Mouse (Mus musculus): ENCODE measurements around the gene L3mbtl2. TPM values are rescaled to one million over a fixed set of nuclear protein-coding genes. Genes with fewer than 3 reads are reported as not detected.

The L3mbtl2 gene
- polyA plus RNA-seq (2015; fragmentation: Nextera tagmentation; extraction: Ambion mirVana) = 9.4 and 9.6 TPM in 2 replicates

DNA sequence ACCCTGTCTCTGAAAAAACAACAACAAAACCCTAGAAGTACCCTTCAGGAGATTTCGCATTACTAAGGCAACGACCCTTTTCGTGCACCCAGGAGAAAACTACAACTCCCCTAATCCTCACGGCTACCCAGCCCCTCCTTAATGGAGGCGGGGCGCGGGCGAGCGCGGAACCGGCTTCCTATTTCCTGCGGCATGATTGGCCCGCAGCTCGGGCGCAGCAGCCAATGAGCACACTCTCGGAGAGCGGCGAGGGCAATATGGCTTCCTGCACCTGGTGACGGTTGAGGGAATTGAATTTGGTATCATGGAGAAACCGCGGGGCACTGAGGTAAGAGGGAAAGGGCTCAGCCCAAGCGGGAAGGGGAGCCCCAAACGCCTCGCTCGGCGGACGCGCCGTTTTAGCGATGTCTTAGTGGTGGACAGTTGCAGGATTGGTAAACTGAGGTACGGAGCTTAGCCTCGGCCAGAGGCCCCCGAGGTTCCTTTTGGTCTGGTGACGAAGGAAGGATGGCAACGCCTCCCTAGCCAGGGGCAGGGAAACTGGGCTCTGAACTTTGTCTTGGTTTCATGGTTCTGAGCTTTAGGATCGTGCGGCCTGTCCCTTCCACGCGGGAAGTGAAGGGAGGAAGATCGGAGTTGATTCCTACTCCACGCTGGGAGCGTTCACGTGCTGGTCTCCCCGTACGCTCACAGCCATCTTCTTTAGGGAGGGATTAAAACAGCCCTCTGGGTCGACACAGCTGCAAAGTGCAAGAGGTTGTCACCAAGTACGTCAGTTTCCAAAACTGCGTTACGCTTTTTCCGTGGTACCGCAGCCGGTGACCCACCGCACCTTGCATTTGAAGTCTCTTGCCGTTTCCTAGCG lies at the start of gene L3mbtl2:
L3mbtl2 (plus strand) TSS at position 193 of the 865 bp plus-strand sequence.
- Histone ChIP-seq H3K27ac (ENCODE audit: low read length) (no peak within 1 kb of the TSS), H3K9ac (replicated peaks; ENCODE audit: low read depth) (peak within 1 kb of the TSS; percentile 73), H3K4me3 (ENCODE audit: low read depth, low read length) (peak within 1 kb of the TSS; percentile 81), H3K27me3 (replicated peaks; ENCODE audit: insufficient read depth, low read length) (no peaks in the 10 kb centered on the region), H3K4me2 (replicated peaks; ENCODE audit: low read depth, low read length) (peak within 1 kb of the TSS; percentile 90), H3K4me1 (ENCODE audit: insufficient read depth, low read depth, low read length) (no peaks in the 10 kb centered on the region), H3K36me3 (ENCODE audit: insufficient read depth, low read length) (no peaks in the 10 kb centered on the region; the same call in none of the 2 replicates), H3K9me3 (ENCODE audit: low read length) (no peaks in the 10 kb centered on the region)
- TF ChIP-seq CTCF (IDR thresholded peaks at IDR 0.05) (peak; percentile 56), EP300 (IDR thresholded peaks at IDR 0.05) (no peak)
- under 1% methylated on average over 54 of the region's 55 CpGs for WGBS
- peak; percentile 100 for ATAC-seq
- peak; percentile 96 for DNase-seq (ENCODE audit: low spot score)

DNA sequence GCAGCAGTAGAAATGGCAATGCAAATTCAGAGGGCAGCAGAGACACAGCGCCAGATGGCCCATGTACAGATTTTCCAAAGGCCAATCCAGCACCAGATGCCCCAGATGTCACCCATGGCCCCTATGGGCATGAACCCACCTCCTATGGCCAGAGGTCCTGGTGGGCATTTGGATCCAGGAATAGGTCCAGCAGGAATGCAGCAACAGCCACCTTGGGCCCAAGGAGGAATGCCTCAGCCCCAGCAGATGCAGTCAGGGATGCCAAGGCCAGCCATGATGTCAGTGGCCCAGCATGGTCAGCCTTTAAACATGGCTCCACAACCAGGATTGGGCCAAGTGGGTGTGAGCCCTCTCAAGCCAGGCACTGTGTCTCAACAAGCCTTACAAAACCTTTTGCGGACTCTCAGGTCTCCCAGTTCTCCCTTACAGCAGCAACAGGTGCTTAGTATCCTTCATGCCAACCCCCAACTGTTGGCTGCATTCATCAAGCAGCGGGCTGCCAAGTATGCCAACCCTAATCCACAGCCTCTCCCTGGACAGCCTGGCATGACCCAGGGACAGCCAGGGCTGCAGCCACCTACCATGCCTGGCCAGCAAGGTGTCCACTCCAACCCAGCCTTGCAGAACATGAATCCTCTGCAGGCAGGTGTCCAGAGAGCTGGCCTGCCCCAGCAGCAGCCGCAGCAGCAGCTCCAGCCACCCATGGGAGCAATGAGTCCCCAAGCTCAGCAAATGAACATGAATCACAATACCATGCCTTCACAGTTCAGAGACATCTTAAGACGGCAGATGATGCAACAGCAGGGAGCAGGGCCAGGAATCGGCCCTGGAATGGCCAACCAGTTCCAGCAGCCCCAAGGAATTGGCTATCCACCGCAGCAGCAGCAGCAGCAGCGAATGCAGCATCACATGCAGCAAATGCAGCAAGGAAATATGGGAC lies 13.9 kb upstream of the L3mbtl2 start:
- H3K9ac ChIP-seq (replicated peaks; ENCODE audit: low read depth) = no peak overlapping the region
- no peak overlapping the region for H3K4me2 ChIP-seq (replicated peaks; ENCODE audit: low read depth, low read length)
- no peaks in the 10 kb centered on the region for H3K27me3 ChIP-seq (replicated peaks; ENCODE audit: insufficient read depth, low read length)
- peak; percentile 8 for DNase-seq (ENCODE audit: low spot score)
- peaks cover 36% of the 10 kb centered on the region for H3K36me3 ChIP-seq (ENCODE audit: insufficient read depth, low read length)
- H3K4me3 ChIP-seq (ENCODE audit: low read depth, low read length) = no peak overlapping the region
- no peaks in the 10 kb centered on the region for H3K4me1 ChIP-seq (ENCODE audit: insufficient read depth, low read depth, low read length)
- ATAC-seq = 0 out of 2 replicates have a peak, but pooled peaks have one; percentile 8
- WGBS = 89% methylated on average over 8 of the region's 8 CpGs
- no peaks in the 10 kb centered on the region for H3K9me3 ChIP-seq (ENCODE audit: low read length)
- H3K27ac ChIP-seq (ENCODE audit: low read length) = no peak overlapping the region
- TF ChIP-seq EP300 (IDR thresholded peaks at IDR 0.05) = no peak
- TF ChIP-seq CTCF (IDR thresholded peaks at IDR 0.05) = no peak

DNA sequence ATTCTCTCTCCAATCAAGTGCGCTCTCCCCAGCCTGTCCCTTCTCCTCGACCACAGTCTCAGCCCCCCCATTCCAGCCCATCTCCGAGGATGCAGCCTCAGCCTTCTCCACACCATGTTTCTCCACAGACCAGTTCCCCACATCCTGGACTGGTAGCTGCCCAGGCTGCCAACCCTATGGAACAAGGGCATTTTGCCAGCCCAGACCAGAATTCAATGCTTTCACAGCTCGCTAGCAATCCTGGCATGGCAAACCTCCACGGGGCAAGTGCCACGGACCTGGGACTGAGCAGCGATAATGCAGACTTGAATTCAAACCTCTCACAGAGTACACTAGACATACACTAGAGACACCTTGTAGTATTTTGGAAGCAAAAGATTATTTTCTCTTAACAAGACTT lies 13.1 kb upstream of the L3mbtl2 start:
- no peak for TF ChIP-seq CTCF (IDR thresholded peaks at IDR 0.05)
- TF ChIP-seq EP300 (IDR thresholded peaks at IDR 0.05) = no peak
- Histone ChIP-seq H3K27ac (ENCODE audit: low read length) (no peak overlapping the region), H3K4me1 (ENCODE audit: insufficient read depth, low read depth, low read length) (no peaks in the 10 kb centered on the region), H3K27me3 (replicated peaks; ENCODE audit: insufficient read depth, low read length) (no peaks in the 10 kb centered on the region), H3K36me3 (ENCODE audit: insufficient read depth, low read length) (peaks cover 30% of the 10 kb centered on the region), H3K9me3 (ENCODE audit: low read length) (no peaks in the 10 kb centered on the region), H3K9ac (replicated peaks; ENCODE audit: low read depth) (no peak overlapping the region), H3K4me2 (replicated peaks; ENCODE audit: low read depth, low read length) (no peak overlapping the region), H3K4me3 (ENCODE audit: low read depth, low read length) (no peak overlapping the region)
- 90% methylated on average over 7 of the region's 7 CpGs for WGBS
- ATAC-seq (no peak), DNase-seq (ENCODE audit: low spot score) (no peak)

DNA sequence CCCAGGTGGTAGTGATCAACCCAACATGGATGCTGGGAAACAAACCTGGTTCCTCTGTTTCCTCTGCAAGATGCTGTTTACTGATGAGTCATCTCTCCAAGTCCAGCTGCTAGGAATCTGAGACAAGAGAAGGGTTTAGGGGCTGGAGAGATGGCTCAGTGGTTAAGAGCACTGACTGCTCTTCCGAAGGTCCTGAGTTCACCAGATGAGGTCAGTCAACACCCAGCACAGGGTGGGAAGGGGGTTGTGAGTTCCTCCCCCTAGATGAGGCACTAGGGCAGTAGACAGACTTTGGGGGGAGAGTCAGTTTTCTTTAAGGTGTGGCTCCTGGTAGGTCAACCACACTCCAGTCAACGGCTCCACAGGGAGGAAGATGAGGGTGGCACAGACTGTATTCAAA lies 2.0 kb upstream of the L3mbtl2 start:
- Histone ChIP-seq H3K9me3 (ENCODE audit: low read length) (no peaks in the 10 kb centered on the region), H3K27me3 (replicated peaks; ENCODE audit: insufficient read depth, low read length) (no peaks in the 10 kb centered on the region), H3K9ac (replicated peaks; ENCODE audit: low read depth) (no peak overlapping the region), H3K4me3 (ENCODE audit: low read depth, low read length) (no peak overlapping the region), H3K4me2 (replicated peaks; ENCODE audit: low read depth, low read length) (no peak overlapping the region), H3K36me3 (ENCODE audit: insufficient read depth, low read length) (no peaks in the 10 kb centered on the region), H3K27ac (ENCODE audit: low read length) (no peak overlapping the region), H3K4me1 (ENCODE audit: insufficient read depth, low read depth, low read length) (no peaks in the 10 kb centered on the region)
- TF ChIP-seq EP300 (IDR thresholded peaks at IDR 0.05) (no peak), CTCF (IDR thresholded peaks at IDR 0.05) (no peak)
- WGBS = 85% methylated on average over 2 of the region's 2 CpGs
- ATAC-seq (no peak), DNase-seq (ENCODE audit: low spot score) (no peak)

DNA sequence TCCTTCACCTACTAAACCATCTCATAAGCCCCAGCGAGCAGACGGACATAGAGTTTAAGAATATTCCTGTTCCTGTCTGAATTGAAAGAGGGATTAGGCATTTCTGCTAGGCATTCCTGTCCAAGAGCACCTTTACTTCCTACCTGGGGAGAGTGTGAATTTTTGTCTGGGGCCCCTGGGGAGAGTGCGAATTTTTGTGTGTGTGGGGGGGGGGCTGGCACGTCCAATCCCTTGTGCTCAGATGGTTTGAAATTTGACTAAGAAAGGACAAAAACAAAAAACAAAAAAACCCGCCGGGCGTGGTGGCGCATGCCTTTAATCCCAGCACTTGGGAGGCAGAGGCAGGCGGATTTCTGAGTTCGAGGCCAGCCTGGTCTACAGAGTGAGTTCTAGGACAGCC lies 408 bp upstream of the L3mbtl2 start:
- H3K4me1 ChIP-seq (ENCODE audit: insufficient read depth, low read depth, low read length) = no peaks in the 10 kb centered on the region
- no peaks in the 10 kb centered on the region; the same call in none of the 2 replicates for H3K36me3 ChIP-seq (ENCODE audit: insufficient read depth, low read length)
- ATAC-seq (no peak; the same call in 1 of the 2 replicates), DNase-seq (ENCODE audit: low spot score) (no peak)
- peak overlapping the region; percentile 90; the same call in 1 of the 2 replicates for H3K4me2 ChIP-seq (replicated peaks; ENCODE audit: low read depth, low read length)
- no peak overlapping the region for H3K9ac ChIP-seq (replicated peaks; ENCODE audit: low read depth)
- H3K27me3 ChIP-seq (replicated peaks; ENCODE audit: insufficient read depth, low read length) = no peaks in the 10 kb centered on the region
- no peak overlapping the region for H3K27ac ChIP-seq (ENCODE audit: low read length)
- 64% methylated on average over 10 of the region's 10 CpGs for whole genome bisulfite sequencing
- TF ChIP-seq CTCF (IDR thresholded peaks at IDR 0.05) (no peak), EP300 (IDR thresholded peaks at IDR 0.05) (no peak)
- H3K4me3 ChIP-seq (ENCODE audit: low read depth, low read length) = peak overlapping the region; percentile 14; the same call in 1 of the 2 replicates
- H3K9me3 ChIP-seq (ENCODE audit: low read length) = no peaks in the 10 kb centered on the region

DNA sequence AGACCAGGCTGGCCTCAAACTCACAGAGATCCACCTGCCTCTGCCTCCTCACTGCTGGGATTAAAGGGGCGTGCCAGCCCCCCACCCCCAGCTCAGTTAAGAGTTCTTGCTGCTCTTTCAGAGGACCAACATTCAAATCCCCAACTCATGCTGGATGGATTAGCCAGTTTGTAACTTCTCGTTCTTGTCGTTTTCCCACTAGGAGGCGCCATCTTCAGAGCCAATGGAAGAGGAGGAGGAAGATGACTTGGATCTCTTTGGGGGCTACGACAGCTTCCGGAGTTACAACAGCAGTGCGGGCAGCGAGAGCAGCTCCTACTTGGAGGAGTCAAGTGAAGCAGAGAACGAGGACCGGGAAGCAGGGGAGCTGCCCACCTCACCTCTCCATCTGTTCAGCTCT lies 3.3 kb downstream of the L3mbtl2 start:
- no peak for TF ChIP-seq EP300 (IDR thresholded peaks at IDR 0.05)
- TF ChIP-seq CTCF (IDR thresholded peaks at IDR 0.05) = no peak
- Histone ChIP-seq H3K27ac (ENCODE audit: low read length) (no peak overlapping the region), H3K36me3 (ENCODE audit: insufficient read depth, low read length) (no peaks in the 10 kb centered on the region; the same call in none of the 2 replicates), H3K4me1 (ENCODE audit: insufficient read depth, low read depth, low read length) (no peaks in the 10 kb centered on the region), H3K27me3 (replicated peaks; ENCODE audit: insufficient read depth, low read length) (no peaks in the 10 kb centered on the region), H3K4me3 (ENCODE audit: low read depth, low read length) (no peak overlapping the region), H3K4me2 (replicated peaks; ENCODE audit: low read depth, low read length) (no peak overlapping the region), H3K9ac (replicated peaks; ENCODE audit: low read depth) (no peak overlapping the region), H3K9me3 (ENCODE audit: low read length) (no peaks in the 10 kb centered on the region)
- WGBS = 84% methylated on average over 10 of the region's 10 CpGs
- DNase-seq (ENCODE audit: low spot score) (no peak), ATAC-seq (no peak)

All from lung, postnatal 0 days (tissue).